Mouse (Mus musculus) liver, postnatal 0 days (tissue): ENCODE data around the gene Pax7. TPM values are rescaled to one million over a fixed set of nuclear protein-coding genes. Genes with fewer than 3 reads are reported as not detected.

Experiments used
- ATAC-seq: fragments of 200-750 bp; cut with Nextera tagmentation; 2 replicates; pipeline ENCODE4 v1.8.0; 2017; ENCODE audit warnings: mild to moderate bottlenecking, moderate library complexity
- DNase-seq: peaks from one replicate; pipeline ENCODE4 v3.0.0-alpha.2; 2016
- H3K27ac ChIP-seq: fragments of 300-500 bp; sonication (generic); 2 replicates; pipeline ENCODE4 v1.5.1; 2014; ENCODE audit warnings: antibody characterized with exemption, moderate library complexity, mild to moderate bottlenecking, low read depth
- H3K27me3 ChIP-seq: fragments of 300-500 bp; sonication (generic); 2 replicates; pipeline ENCODE4 v1.6.1; 2014; ENCODE audit warnings: low read length, control low read depth, mixed read lengths; ENCODE audit not compliant: insufficient read depth
- H3K36me3 ChIP-seq: fragments of 300-500 bp; sonication (generic); replicated peaks from 2 replicates; pipeline ENCODE4 v1.6.1; 2014; ENCODE audit warnings: mild to moderate bottlenecking, control low read depth, low read length, moderate library complexity, mixed read lengths; ENCODE audit not compliant: insufficient read depth
- H3K4me1 ChIP-seq: fragments of 300-500 bp; sonication (generic); 2 replicates; pipeline ENCODE4 v1.6.1; 2014; ENCODE audit warnings: antibody characterized with exemption, mild to moderate bottlenecking, control low read depth; ENCODE audit not compliant: insufficient read depth
- H3K4me2 ChIP-seq: fragments of 300-500 bp; sonication (generic); 2 replicates; pipeline ENCODE4 v1.6.1; 2014; ENCODE audit warnings: low read depth, mild to moderate bottlenecking, low read length, moderate library complexity, mixed read lengths
- H3K4me3 ChIP-seq: fragments of 300-500 bp; sonication (generic); 2 replicates; pipeline ENCODE4 v1.5.1; 2014; ENCODE audit warnings: low read depth, low read length
- H3K9ac ChIP-seq: fragments of 300-500 bp; sonication (generic); replicated peaks from 2 replicates; pipeline ENCODE4 v1.6.1; 2014; ENCODE audit warnings: mild to moderate bottlenecking, moderate library complexity
- H3K9me3 ChIP-seq: fragments of 300-500 bp; sonication (generic); 2 replicates; pipeline ENCODE4 v1.6.1; 2016; ENCODE audit warnings: mild to moderate bottlenecking, control low read depth, low read length, mixed read lengths
- CTCF ChIP-seq: sonication (generic); IDR thresholded peaks from 2 replicates; pipeline ENCODE4 v1.5.1; 2016; ENCODE audit warnings: antibody characterized with exemption, low read depth
- EP300 ChIP-seq: IDR thresholded peaks from 2 replicates; pipeline ENCODE4 v1.6.1; 2016; ENCODE audit warnings: antibody characterized with exemption, low read depth, mild to moderate bottlenecking
- WGBS: fragments of 180-500 bp; shearing (Covaris S2); extraction: QIAGEN DNeasy Blood & Tissue Kit; methylation state at CpG from one replicate; pipeline ENCODE4 v1.1.7; 2014; ENCODE audit not compliant: insufficient replicate concordance; 5-methylcytosine and 5-hydroxymethylcytosine counted together
- polyA plus RNA-seq: library from polyadenylated mRNA; unstranded; fragments of >200 nt; fragmentation: Nextera tagmentation; extraction: Ambion mirVana; gene quantifications from 2 replicates; pipeline ENCODE4 v1.2.1, GENCODE M21; 2015

Pax7 gene
- polyA plus RNA-seq, 1 experiment from 2014 or later: not detected

DNA sequence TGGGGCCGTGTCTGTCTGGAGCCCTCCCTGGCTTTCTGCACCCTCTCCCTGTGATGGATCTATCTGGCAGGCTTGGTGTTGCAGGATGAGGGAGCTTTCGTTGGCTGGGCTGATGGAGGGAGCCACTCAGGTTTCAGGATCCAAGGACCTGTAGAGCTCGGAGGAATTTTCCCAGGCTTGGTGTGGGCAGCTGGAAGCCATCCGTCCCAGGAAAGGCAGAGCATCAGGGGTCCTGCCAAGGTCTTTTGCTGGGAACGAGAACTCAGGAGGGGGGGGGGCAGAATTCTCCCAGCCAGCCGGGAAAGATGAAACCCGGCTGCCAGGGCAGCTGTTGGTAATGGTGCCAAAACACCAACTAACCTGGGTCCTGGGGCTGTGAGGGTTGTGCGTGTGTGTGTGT lies 134.7 kb downstream of the Pax7 start:
- DNase-seq: no peak
- WGBS: 68% methylated on average over 8 of the region's 8 CpGs
- Histone ChIP-seq H3K27me3 (0 out of 2 replicates have a peak, but pooled peaks cover 3% of the 10 kb centered on the region), H3K27ac (no peak overlapping the region), H3K36me3 (no peaks in the 10 kb centered on the region), H3K4me2 (no peak overlapping the region), H3K9me3 (no peaks in the 10 kb centered on the region; the same call in 1 of the 2 replicates), H3K4me3 (no peak overlapping the region), H3K4me1 (no peaks in the 10 kb centered on the region), H3K9ac (no peak overlapping the region)
- no peak for TF ChIP-seq EP300
- TF ChIP-seq CTCF: no peak
- ATAC-seq: no peak

DNA sequence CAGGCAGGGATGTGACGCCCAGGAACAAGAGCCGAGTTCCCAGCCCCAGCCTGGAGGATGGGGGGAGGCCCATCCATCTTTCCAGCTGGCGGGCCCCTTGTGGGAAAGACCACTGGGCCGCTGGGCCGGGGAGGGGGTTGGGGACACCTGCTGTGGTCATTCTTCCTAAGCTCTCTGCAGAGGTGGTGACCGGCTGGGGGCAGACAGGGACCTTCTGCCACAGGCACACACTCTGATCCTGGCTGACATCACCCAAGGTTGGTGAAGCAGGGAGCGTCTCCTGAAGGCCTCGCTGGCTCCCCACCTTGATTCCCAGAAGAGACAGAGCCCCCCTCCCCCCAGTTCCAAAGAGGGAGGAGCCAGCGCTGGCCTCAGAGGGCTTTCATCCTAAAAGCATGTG lies 135.6 kb downstream of the Pax7 start:
- TF ChIP-seq EP300: no peak
- TF ChIP-seq CTCF: no peak
- 0 out of 2 replicates have a peak, but pooled peaks cover 3% of the 10 kb centered on the region for H3K27me3 ChIP-seq
- 13% methylated on average over 9 of the region's 9 CpGs for WGBS
- no peak overlapping the region for H3K27ac ChIP-seq
- H3K4me2 ChIP-seq: no peak overlapping the region
- H3K36me3 ChIP-seq: no peaks in the 10 kb centered on the region
- ATAC-seq (no peak), DNase-seq (no peak)
- no peaks in the 10 kb centered on the region for H3K4me1 ChIP-seq
- H3K4me3 ChIP-seq: no peak overlapping the region
- no peaks in the 10 kb centered on the region; the same call in 1 of the 2 replicates for H3K9me3 ChIP-seq
- H3K9ac ChIP-seq: no peak overlapping the region

DNA sequence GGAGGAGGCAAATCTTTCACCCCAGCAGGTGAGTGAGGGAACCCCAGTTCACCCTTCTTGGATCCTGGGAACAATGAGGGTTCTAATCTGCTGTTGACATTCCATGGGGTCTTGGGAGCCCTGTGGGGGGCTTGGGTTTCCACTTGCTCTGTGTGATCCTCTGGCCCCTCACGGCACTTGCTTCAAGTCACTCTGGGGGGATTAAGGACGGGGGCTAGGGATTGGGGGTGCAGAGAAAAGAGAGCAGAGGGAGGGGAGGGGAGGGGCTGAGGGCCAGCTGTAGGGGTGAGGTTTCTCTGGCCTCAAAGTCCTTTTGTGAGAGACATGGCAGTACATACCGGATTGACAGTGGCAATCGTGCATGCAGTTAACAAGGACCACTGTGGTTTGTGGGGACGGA lies 140.0 kb downstream of the Pax7 start:
- H3K9me3 ChIP-seq: no peaks in the 10 kb centered on the region; the same call in 1 of the 2 replicates
- H3K36me3 ChIP-seq: no peaks in the 10 kb centered on the region
- no peak for DNase-seq
- 42% methylated on average over 5 of the region's 5 CpGs for WGBS
- H3K27ac ChIP-seq: no peak overlapping the region
- no peak overlapping the region for H3K4me2 ChIP-seq
- H3K4me1 ChIP-seq: no peaks in the 10 kb centered on the region
- no peak overlapping the region for H3K4me3 ChIP-seq
- no peak overlapping the region for H3K9ac ChIP-seq
- no peak for TF ChIP-seq EP300
- no peak for TF ChIP-seq CTCF
- 0 out of 2 replicates have a peak, but pooled peaks cover 9% of the 10 kb centered on the region for H3K27me3 ChIP-seq
- no peak for ATAC-seq

DNA sequence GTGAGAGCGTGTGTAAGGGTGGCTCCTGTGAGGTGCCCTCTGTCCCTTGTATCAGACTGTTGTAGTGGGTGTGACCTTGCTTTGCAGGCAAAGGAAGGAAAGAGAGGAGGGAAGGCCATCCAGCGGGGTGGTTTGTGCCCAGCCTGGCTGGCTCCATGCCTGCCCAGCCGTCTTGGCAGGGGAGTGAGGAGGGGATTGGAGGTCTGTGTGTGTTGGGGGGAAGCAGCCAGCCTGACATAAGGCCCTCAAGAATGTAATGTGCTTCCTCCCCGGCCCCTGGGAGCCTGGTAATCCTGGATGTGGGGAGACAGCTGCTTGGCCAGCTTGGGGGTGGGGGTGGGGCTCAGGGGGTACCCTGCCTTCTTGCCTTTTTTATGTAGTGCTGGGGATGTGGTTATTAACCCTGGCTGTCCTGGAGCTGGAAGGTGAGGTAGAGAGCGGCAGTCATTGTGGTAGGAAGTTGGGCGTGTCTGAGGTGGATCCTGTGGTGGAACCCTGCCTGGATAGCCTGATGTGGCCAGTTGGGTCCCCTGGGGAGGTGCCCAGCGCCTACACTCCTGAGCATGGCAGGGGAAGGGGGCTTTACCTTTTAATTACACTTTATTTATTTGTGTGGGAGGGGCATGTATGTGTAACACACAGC lies 143.6 kb downstream of the Pax7 start:
- TF ChIP-seq EP300 (no peak), CTCF (no peak)
- H3K4me3 ChIP-seq: no peak overlapping the region
- 0 out of 2 replicates have a peak, but pooled peaks cover 6% of the 10 kb centered on the region for H3K27me3 ChIP-seq
- no peaks in the 10 kb centered on the region for H3K36me3 ChIP-seq
- ATAC-seq: no peak
- no peak overlapping the region for H3K9ac ChIP-seq
- no peak overlapping the region for H3K4me2 ChIP-seq
- WGBS: 35% methylated on average over 7 of the region's 7 CpGs
- no peaks in the 10 kb centered on the region for H3K4me1 ChIP-seq
- no peaks in the 10 kb centered on the region for H3K9me3 ChIP-seq
- no peak for DNase-seq
- no peak overlapping the region for H3K27ac ChIP-seq

DNA sequence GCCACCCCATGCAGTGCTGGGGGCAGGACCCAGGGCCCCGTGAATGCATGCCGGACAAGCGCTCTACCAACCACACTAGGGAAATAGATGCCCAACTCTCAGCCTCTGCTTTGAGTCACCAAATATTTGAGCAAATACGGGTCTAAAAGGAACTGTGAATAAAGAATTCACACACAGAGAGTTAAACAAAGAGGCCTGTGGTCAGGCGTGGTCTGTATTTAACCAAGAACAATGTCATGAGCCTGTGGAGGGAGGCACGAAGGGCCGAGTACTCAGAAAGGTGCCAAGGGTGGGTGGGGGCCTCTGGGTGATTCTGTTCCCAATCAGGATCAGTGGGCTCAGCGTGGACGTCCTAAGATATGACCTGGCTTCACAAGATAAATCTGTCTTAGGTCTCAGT lies 145.3 kb downstream of the Pax7 start:
- no peak overlapping the region for H3K4me3 ChIP-seq
- H3K9ac ChIP-seq: no peak overlapping the region
- no peak for ATAC-seq
- TF ChIP-seq CTCF: no peak
- no peak for TF ChIP-seq EP300
- no peak overlapping the region for H3K27ac ChIP-seq
- no peaks in the 10 kb centered on the region for H3K36me3 ChIP-seq
- WGBS: 59% methylated on average over 9 of the region's 9 CpGs
- no peaks in the 10 kb centered on the region for H3K9me3 ChIP-seq
- no peak for DNase-seq
- no peak overlapping the region for H3K4me2 ChIP-seq
- H3K4me1 ChIP-seq: no peaks in the 10 kb centered on the region
- H3K27me3 ChIP-seq: 0 out of 2 replicates have a peak, but pooled peaks cover 6% of the 10 kb centered on the region

Other genes with a start within 250 kb of the Pax7 start
- 0.04 TPM in 1 of 2 replicates, not detected in the other for gene Gm21969, start 230.3 kb downstream of the Pax7 start, polyA plus RNA-seq
- gene Aldh4a1, start 210.7 kb downstream of the Pax7 start, polyA plus RNA-seq: 81.2 and 86.3 TPM in 2 replicates
- gene Tas1r2, start 180.0 kb downstream of the Pax7 start, polyA plus RNA-seq: not detected in 2 replicates
- 0.65 and 0.67 TPM in 2 replicates for gene Klhdc7a, start 134.5 kb upstream of the Pax7 start, polyA plus RNA-seq